In the genomic region with DNA sequence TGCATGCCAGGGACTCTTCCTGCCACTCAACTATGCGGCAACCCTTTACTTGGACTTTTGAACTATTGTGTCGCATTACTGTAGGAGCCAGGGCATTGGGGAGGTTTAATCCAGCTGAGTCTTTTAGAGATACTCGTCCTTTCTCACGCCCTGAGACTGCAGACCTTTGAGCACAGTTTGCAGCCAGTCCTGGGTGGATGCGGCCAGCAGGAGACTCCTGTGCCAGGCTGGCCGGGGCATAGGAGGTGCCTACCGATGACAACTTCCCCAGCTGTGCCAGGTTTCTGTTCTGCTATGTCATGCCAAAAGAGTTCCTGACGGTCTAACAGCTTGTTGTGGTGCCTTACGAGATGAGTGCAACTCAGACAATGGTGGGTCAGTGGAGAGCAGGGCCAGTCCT, we compare ENCODE assay signal across 23 mouse cellular contexts. TPM values are rescaled to one million over a fixed set of nuclear protein-coding genes. Genes with fewer than 3 reads are reported as not detected.
A peak's percentile ranks its signal among the peaks of the same experiment; 100 is the strongest.
DNase-seq lines count a peak whose midpoint lies in the region; ATAC-seq and TF ChIP-seq lines count a peak whose summit lies in the region.
"Had no signal": no experiment of that assay in that cellular context is flagged by ENCODE, and none has a peak within 500 bp of the region (broad histone marks: within the 10 kb centered on the region; RNA-seq: fewer than 3 reads in every experiment).

No protein-coding gene starts in this region.

- no peak overlapping the region for H3K9ac ChIP-seq in kidney, embryonic 15.5 days
- H3K9ac ChIP-seq in kidney, postnatal 0 days (ENCODE audit: low read depth, low read length): no peak overlapping the region
- no peak overlapping the region for H3K9ac ChIP-seq in stomach, postnatal 0 days (ENCODE audit: low read length)
- H3K9ac ChIP-seq: embryonic facial prominence, embryonic 13.5 days; lung, embryonic 15.5 days had no signal

- TF ChIP-seq CTCF in kidney, adult 2 months (conservative IDR thresholded peaks at IDR 0.05; ENCODE audit: insufficient read depth, insufficient read length, low read depth, low read length): peak; percentile 13; the same call in 1 of the 2 replicates
- no peak for TF ChIP-seq CTCF in kidney, postnatal 0 days (IDR thresholded peaks at IDR 0.05; ENCODE audit: low read depth)
- no peak for TF ChIP-seq CTCF in stomach, postnatal 0 days (IDR thresholded peaks at IDR 0.05; ENCODE audit: low read depth)

- H3K27ac ChIP-seq in kidney, adult 2 months (ENCODE audit: insufficient read depth, low read depth, low read length): peak overlapping the region; percentile 81
- no peak overlapping the region for H3K27ac ChIP-seq in kidney, embryonic 15.5 days
- H3K27ac ChIP-seq in kidney, postnatal 0 days: no peak overlapping the region
- H3K27ac ChIP-seq in stomach, postnatal 0 days (replicated peaks): no peak overlapping the region
- H3K27ac ChIP-seq: embryonic facial prominence, embryonic 13.5 days; layer of hippocampus, adult 2 months; lung, embryonic 15.5 days had no signal

- H3K4me1 ChIP-seq in kidney, adult 2 months (ENCODE audit: control insufficient read depth, insufficient read depth, low read length): peaks cover 3% of the 10 kb centered on the region; the same call in 1 of the 2 replicates
- H3K4me1 ChIP-seq in kidney, embryonic 15.5 days: no peaks in the 10 kb centered on the region
- no peaks in the 10 kb centered on the region for H3K4me1 ChIP-seq in kidney, postnatal 0 days (replicated peaks; ENCODE audit: insufficient read depth, low read length)
- H3K4me1 ChIP-seq in stomach, postnatal 0 days (replicated peaks; ENCODE audit: control insufficient read depth, insufficient read depth): no peaks in the 10 kb centered on the region
- H3K4me1 ChIP-seq: embryonic facial prominence, embryonic 13.5 days; lung, embryonic 15.5 days had no signal

- 53% methylated on average over 9 of the region's 9 CpGs for WGBS in kidney, adult 2 months
- 83% methylated on average over 9 of the region's 9 CpGs for WGBS in kidney, embryonic 15.5 days
- WGBS in kidney, postnatal 0 days: 85% methylated on average over 9 of the region's 9 CpGs
- WGBS in stomach, postnatal 0 days: 81% methylated on average over 9 of the region's 9 CpGs

- no peaks in the 10 kb centered on the region for H3K27me3 ChIP-seq in kidney, adult 2 months (replicated peaks; ENCODE audit: control insufficient read depth, insufficient read depth, low read length)
- H3K27me3 ChIP-seq in kidney, embryonic 15.5 days: no peaks in the 10 kb centered on the region
- H3K27me3 ChIP-seq in kidney, postnatal 0 days (ENCODE audit: insufficient read depth, low read length): no peaks in the 10 kb centered on the region
- H3K27me3 ChIP-seq in stomach, postnatal 0 days (ENCODE audit: control insufficient read depth, insufficient read depth, low read length): no peaks in the 10 kb centered on the region
- H3K27me3 ChIP-seq: embryonic facial prominence, embryonic 13.5 days; lung, embryonic 15.5 days; Patski had no signal

- ATAC-seq in kidney, embryonic 15.5 days (replicated peaks; ENCODE audit: low FRiP score): no peak
- peak; percentile 85 for ATAC-seq in kidney, postnatal 0 days (replicated peaks; ENCODE audit: low FRiP score, low read depth)
- ATAC-seq in stomach, postnatal 0 days (ENCODE audit: low FRiP score, low TSS enrichment): peak; percentile 63
- no peak for ATAC-seq in megakaryocyte-erythroid progenitor cell, adult 5-6 weeks (replicated peaks; ENCODE audit: low FRiP score, low TSS enrichment, poor library complexity, severe bottlenecking)
- ATAC-seq: activated CD4-positive, CD25-positive, alpha-beta regulatory T cell, adult 4 months; hindbrain, embryonic 16.5 days; Patski had no signal

- no peak for TF ChIP-seq POLR2A in kidney, adult 2 months (IDR thresholded peaks at IDR 0.05; ENCODE audit: low read depth, low read length)

- H3K4me3 ChIP-seq in kidney, adult 2 months (ENCODE audit: insufficient read depth, low read depth, low read length): no peak overlapping the region
- H3K4me3 ChIP-seq in kidney, embryonic 15.5 days (replicated peaks): no peak overlapping the region
- no peak overlapping the region for H3K4me3 ChIP-seq in kidney, postnatal 0 days (replicated peaks; ENCODE audit: low read depth, low read length)
- no peak overlapping the region for H3K4me3 ChIP-seq in stomach, postnatal 0 days (ENCODE audit: low read depth, low read length)
- H3K4me3 ChIP-seq: embryonic facial prominence, embryonic 13.5 days; layer of hippocampus, adult 2 months; lung, embryonic 15.5 days; myocyte had no signal

- no peaks in the 10 kb centered on the region for H3K36me3 ChIP-seq in kidney, adult 2 months (ENCODE audit: control insufficient read depth, insufficient read depth, low read length)
- no peaks in the 10 kb centered on the region for H3K36me3 ChIP-seq in kidney, embryonic 15.5 days
- H3K36me3 ChIP-seq in kidney, postnatal 0 days (ENCODE audit: insufficient read depth, low read length): no peaks in the 10 kb centered on the region
- no peaks in the 10 kb centered on the region for H3K36me3 ChIP-seq in stomach, postnatal 0 days (ENCODE audit: control insufficient read depth, insufficient read depth, low read length)
- H3K36me3 ChIP-seq: embryonic facial prominence, embryonic 13.5 days; lung, embryonic 15.5 days had no signal

- no peaks in the 10 kb centered on the region for H3K9me3 ChIP-seq in kidney, embryonic 15.5 days (replicated peaks)
- no peaks in the 10 kb centered on the region for H3K9me3 ChIP-seq in kidney, postnatal 0 days (replicated peaks; ENCODE audit: low read length)
- H3K9me3 ChIP-seq in stomach, postnatal 0 days (ENCODE audit: control insufficient read depth, low read length): no peaks in the 10 kb centered on the region
- H3K9me3 ChIP-seq: embryonic facial prominence, embryonic 13.5 days; lung, embryonic 15.5 days had no signal

- DNase-seq in heart, adult 18-20 months: peak; percentile 28 to 52
- no peak for DNase-seq in heart, postnatal 4 days
- DNase-seq in kidney, adult 2 months: peak; percentile 89
- DNase-seq in kidney, postnatal 0 days (ENCODE audit: low spot score): no peak
- no peak for DNase-seq in stomach, postnatal 0 days (ENCODE audit: low spot score)
- no peak for DNase-seq in testis, postnatal 10 days (ENCODE audit: low spot score)
- DNase-seq: adrenal gland, postnatal 25 days; cerebellum, adult 9-10 months; gastrocnemius, postnatal 14 days; left cerebral cortex, postnatal 4 days; midbrain, embryonic 14.5 days; retina, postnatal 1 day; thymus, adult 2 months had no signal

- no peak overlapping the region for H3K4me2 ChIP-seq in kidney, embryonic 15.5 days
- no peak overlapping the region for H3K4me2 ChIP-seq in kidney, postnatal 0 days (ENCODE audit: low read length)
- H3K4me2 ChIP-seq in stomach, postnatal 0 days (replicated peaks; ENCODE audit: low read depth): no peak overlapping the region
- H3K4me2 ChIP-seq: embryonic facial prominence, embryonic 13.5 days; liver, embryonic 11.5 days; lung, embryonic 15.5 days had no signal

- TF ChIP-seq EP300 in stomach, postnatal 0 days (optimal IDR thresholded peaks at IDR 0.05): no peak

RNA-seq across cellular contexts. Expression of a gene that starts 34.8 kb away (rescaled TPM):
- 10 to 100 TPM; 10.4 to 11.1 TPM for total RNA-seq in heart, adult 18-20 months (2021)
- total RNA-seq in heart, postnatal 4 days (2021): 10 to 100 TPM; 23.1 to 25.0 TPM
- 15.8 and 16.7 TPM in 2 replicates for polyA plus RNA-seq in kidney, adult 2 months (2012; rRNA removed)
- 5.1 and 5.5 TPM in 2 replicates for polyA plus RNA-seq in kidney, embryonic 15.5 days (2015; fragmentation: Nextera tagmentation; extraction: Ambion mirVana)
- 4.7 and 5.0 TPM in 2 replicates for polyA plus RNA-seq in kidney, postnatal 0 days (2015; fragmentation: Nextera tagmentation; extraction: Ambion mirVana)
- 2.6 and 3.1 TPM in 2 replicates for polyA plus RNA-seq in stomach, postnatal 0 days (2015; fragmentation: Nextera tagmentation; extraction: Ambion mirVana)
- 19.5 and 24.2 TPM in 2 replicates for total RNA-seq in megakaryocyte-erythroid progenitor cell, adult 5-6 weeks (2014; fragmentation: Nextera tagmentation)
- 13.5 and 14.0 TPM in 2 replicates for total RNA-seq in megakaryocyte-erythroid progenitor cell, adult 5-6 weeks (2017)

RNA-seq across cellular contexts. Expression of a gene that starts 35.7 kb away (rescaled TPM):
- 10 to 100 TPM; 47.1 to 49.1 TPM for total RNA-seq in heart, adult 18-20 months (2021)
- 10 to 100 TPM; 48.9 to 50.9 TPM for total RNA-seq in heart, postnatal 4 days (2021)
- 47.9 and 51.6 TPM in 2 replicates for polyA plus RNA-seq in kidney, adult 2 months (2012; rRNA removed)
- polyA plus RNA-seq in kidney, embryonic 15.5 days (2015; fragmentation: Nextera tagmentation; extraction: Ambion mirVana): 130 TPM in 2 replicates
- polyA plus RNA-seq in kidney, postnatal 0 days (2015; fragmentation: Nextera tagmentation; extraction: Ambion mirVana): 82.0 and 86.6 TPM in 2 replicates
- polyA plus RNA-seq in stomach, postnatal 0 days (2015; fragmentation: Nextera tagmentation; extraction: Ambion mirVana): 68.6 and 69.7 TPM in 2 replicates
- total RNA-seq in megakaryocyte-erythroid progenitor cell, adult 5-6 weeks (2014; fragmentation: Nextera tagmentation): 194 and 202 TPM in 2 replicates
- 324 and 335 TPM in 2 replicates for total RNA-seq in megakaryocyte-erythroid progenitor cell, adult 5-6 weeks (2017)

RNA-seq across cellular contexts. Expression of a gene that starts 42.0 kb away (rescaled TPM):
- total RNA-seq in heart, adult 18-20 months (2021): under 1 TPM; 0.31 to 0.35 TPM
- total RNA-seq in heart, postnatal 4 days (2021): 1 to 10 TPM; 2.4 to 2.7 TPM
- 13.9 and 15.7 TPM in 2 replicates for polyA plus RNA-seq in kidney, adult 2 months (2012; rRNA removed)
- polyA plus RNA-seq in kidney, embryonic 15.5 days (2015; fragmentation: Nextera tagmentation; extraction: Ambion mirVana): 22.9 and 26.5 TPM in 2 replicates
- polyA plus RNA-seq in kidney, postnatal 0 days (2015; fragmentation: Nextera tagmentation; extraction: Ambion mirVana): 28.7 and 31.9 TPM in 2 replicates
- polyA plus RNA-seq in stomach, postnatal 0 days (2015; fragmentation: Nextera tagmentation; extraction: Ambion mirVana): 27.8 and 29.4 TPM in 2 replicates
- 3.8 and 4.7 TPM in 2 replicates for total RNA-seq in megakaryocyte-erythroid progenitor cell, adult 5-6 weeks (2014; fragmentation: Nextera tagmentation)
- total RNA-seq in megakaryocyte-erythroid progenitor cell, adult 5-6 weeks (2017): 2.6 and 3.0 TPM in 2 replicates

Comparison
In these comparisons a context has a peak if more than half of its experiments do, and no peak if none do; other contexts are left out.
1. DNase-seq: peak in heart, adult 18-20 months (2 of 2) and kidney, adult 2 months (single experiment); none in heart, postnatal 4 days (single experiment), kidney, postnatal 0 days (single experiment), stomach, postnatal 0 days (single experiment) and testis, postnatal 10 days (single experiment).
2. ATAC-seq: peak in kidney, postnatal 0 days (single experiment) and stomach, postnatal 0 days (single experiment); none in kidney, embryonic 15.5 days (single experiment) and megakaryocyte-erythroid progenitor cell, adult 5-6 weeks (single experiment).